Mouse (Mus musculus) lung, embryonic 14.5 days (tissue): ENCODE measurements at regions not wholly inside any gene's neighbourhood (a gene's known extent, or its start where the extent isn't known, plus 50 kb on each side); places are given as distances from the start of the nearest gene placed in this dataset. TPM values are rescaled to one million over a fixed set of nuclear protein-coding genes. Genes with fewer than 3 reads are reported as not detected.

Experiments used
- ATAC-seq: fragments of 200-750 bp; cut with Nextera tagmentation; 2 replicates; pipeline ENCODE4 v1.8.0; 2017; ENCODE audit warnings: mild to moderate bottlenecking, moderate TSS enrichment, moderate library complexity; ENCODE audit not compliant: insufficient read depth
- DNase-seq: peaks from one replicate; pipeline ENCODE4 v3.0.0-alpha.2; 2015
- H3K27ac ChIP-seq: fragments of 300-500 bp; sonication (generic); 2 replicates; pipeline ENCODE4 v1.5.1; 2014; ENCODE audit warnings: low read depth, mild to moderate bottlenecking, moderate library complexity
- H3K27me3 ChIP-seq: fragments of 300-500 bp; sonication (generic); 2 replicates; pipeline ENCODE4 v1.6.1; 2014; ENCODE audit warnings: low read length, control low read depth; ENCODE audit not compliant: insufficient read depth
- H3K36me3 ChIP-seq: fragments of 300-500 bp; sonication (generic); 2 replicates; pipeline ENCODE4 v1.6.1; 2014; ENCODE audit warnings: control low read depth; ENCODE audit not compliant: insufficient read depth
- H3K4me1 ChIP-seq: fragments of 300-500 bp; sonication (generic); 2 replicates; pipeline ENCODE4 v1.6.1; 2014; ENCODE audit warnings: antibody characterized with exemption, control low read depth; ENCODE audit not compliant: insufficient read depth
- H3K4me2 ChIP-seq: fragments of 300-500 bp; sonication (generic); 2 replicates; pipeline ENCODE4 v1.6.1; 2014; ENCODE audit warnings: mild to moderate bottlenecking
- H3K4me3 ChIP-seq: fragments of 300-500 bp; sonication (generic); 2 replicates; pipeline ENCODE4 v1.5.1; 2014; ENCODE audit warnings: low read depth, low read length
- H3K9ac ChIP-seq: fragments of 300-500 bp; sonication (generic); 2 replicates; pipeline ENCODE4 v1.6.1; 2014
- H3K9me3 ChIP-seq: fragments of 300-500 bp; sonication (generic); 2 replicates; pipeline ENCODE4 v1.6.1; 2016; ENCODE audit warnings: low read depth, low read length, control low read depth
- CTCF ChIP-seq: IDR thresholded peaks from 2 replicates; pipeline ENCODE4 v1.5.1; 2016; ENCODE audit warnings: antibody characterized with exemption, low read depth
- WGBS: fragments of 180-500 bp; shearing (Covaris S2); extraction: QIAGEN DNeasy Blood & Tissue Kit; methylation state at CpG from one replicate; pipeline ENCODE4 v1.1.7; 2014; 5-methylcytosine and 5-hydroxymethylcytosine counted together
- microRNA-seq: library from miRNA; unstranded; fragments of <30 nt; microRNA quantifications from one replicate; pipeline ENCODE4, GENCODE M21; 2016; ENCODE audit warnings: borderline number of aligned reads

DNA sequence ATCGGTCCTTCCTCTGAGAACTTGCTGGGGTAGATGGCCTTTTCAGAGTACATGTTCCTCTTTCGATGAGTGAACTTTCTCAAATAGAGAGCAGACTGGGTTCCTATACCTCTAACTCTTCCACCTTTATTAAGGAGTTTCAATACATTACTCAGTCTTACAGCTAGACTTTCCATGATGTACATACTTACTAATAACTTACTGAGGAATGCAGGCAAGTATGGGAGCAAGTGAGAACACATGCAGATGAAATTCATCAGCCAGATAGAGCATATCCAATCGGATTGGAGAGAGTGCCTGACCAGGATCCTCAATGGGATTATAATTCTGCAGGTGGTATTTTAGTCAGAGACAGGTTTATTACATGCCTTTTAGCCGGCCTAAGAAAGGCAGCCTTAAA is 292.2 kb upstream of the Large1 start:
- H3K27me3 ChIP-seq = no peaks in the 10 kb centered on the region
- no peak overlapping the region for H3K27ac ChIP-seq
- no peaks in the 10 kb centered on the region for H3K36me3 ChIP-seq
- ATAC-seq (no peak), DNase-seq (no peak)
- no peak overlapping the region for H3K9ac ChIP-seq
- no peak overlapping the region for H3K4me3 ChIP-seq
- H3K9me3 ChIP-seq = no peaks in the 10 kb centered on the region
- H3K4me1 ChIP-seq = no peaks in the 10 kb centered on the region
- no peak overlapping the region for H3K4me2 ChIP-seq
- 82% methylated on average over 4 of the region's 4 CpGs for WGBS
- TF ChIP-seq CTCF = no peak

DNA sequence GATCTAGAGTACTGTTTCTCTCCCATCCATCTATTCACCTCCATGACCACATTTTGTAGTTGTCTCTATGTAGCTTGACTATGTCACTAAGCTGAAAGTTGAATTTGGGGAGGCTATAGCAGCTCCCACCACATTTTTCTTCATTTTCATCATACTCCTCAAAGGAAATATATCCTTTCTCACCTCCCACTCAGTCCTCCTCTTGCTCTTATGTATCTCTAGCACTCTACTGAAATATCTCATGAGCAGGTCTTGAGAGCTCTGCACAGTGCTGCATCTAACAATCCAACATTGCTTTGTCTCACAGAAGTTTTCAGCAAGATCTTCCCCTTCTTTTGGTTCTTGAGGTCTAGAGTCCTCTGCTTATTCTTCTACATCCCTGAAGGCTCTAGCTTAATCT is 273.5 kb upstream of the Large1 start:
- no peak overlapping the region for H3K4me2 ChIP-seq
- H3K4me1 ChIP-seq = no peaks in the 10 kb centered on the region
- H3K27ac ChIP-seq = no peak overlapping the region
- H3K9me3 ChIP-seq = no peaks in the 10 kb centered on the region
- no peak overlapping the region for H3K9ac ChIP-seq
- ATAC-seq (no peak), DNase-seq (no peak)
- H3K36me3 ChIP-seq = no peaks in the 10 kb centered on the region
- H3K27me3 ChIP-seq = no peaks in the 10 kb centered on the region
- no peak for TF ChIP-seq CTCF
- no peak overlapping the region for H3K4me3 ChIP-seq

DNA sequence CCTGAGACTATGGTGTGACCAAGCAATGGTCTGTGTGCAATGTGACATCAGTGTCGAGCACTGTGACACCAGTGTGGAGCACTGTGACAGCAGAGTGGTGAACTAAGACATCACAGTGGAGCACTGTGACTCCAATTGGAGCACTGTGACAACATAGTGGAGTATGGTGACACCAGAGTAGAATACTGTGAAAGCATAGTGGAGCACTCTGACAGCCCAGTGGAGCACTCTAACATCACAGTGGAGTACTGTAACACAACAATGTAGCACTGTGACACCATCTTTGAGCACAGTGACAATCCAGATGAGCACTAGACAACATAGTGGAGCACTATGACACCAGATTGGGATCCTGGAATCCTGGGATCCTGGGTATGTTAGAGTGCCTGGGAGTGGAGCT is 265.6 kb upstream of the Large1 start:
- no peaks in the 10 kb centered on the region for H3K27me3 ChIP-seq
- WGBS = 75% methylated on average over 1 of the region's 1 CpGs
- H3K27ac ChIP-seq = no peak overlapping the region
- DNase-seq (peak; percentile 5), ATAC-seq (no peak; the same call in 1 of the 2 replicates)
- H3K4me1 ChIP-seq = no peaks in the 10 kb centered on the region
- H3K9me3 ChIP-seq = peaks cover 4% of the 10 kb centered on the region; the same call in 1 of the 2 replicates
- H3K36me3 ChIP-seq = no peaks in the 10 kb centered on the region
- H3K9ac ChIP-seq = no peak overlapping the region
- no peak for TF ChIP-seq CTCF
- H3K4me2 ChIP-seq = no peak overlapping the region
- no peak overlapping the region for H3K4me3 ChIP-seq

DNA sequence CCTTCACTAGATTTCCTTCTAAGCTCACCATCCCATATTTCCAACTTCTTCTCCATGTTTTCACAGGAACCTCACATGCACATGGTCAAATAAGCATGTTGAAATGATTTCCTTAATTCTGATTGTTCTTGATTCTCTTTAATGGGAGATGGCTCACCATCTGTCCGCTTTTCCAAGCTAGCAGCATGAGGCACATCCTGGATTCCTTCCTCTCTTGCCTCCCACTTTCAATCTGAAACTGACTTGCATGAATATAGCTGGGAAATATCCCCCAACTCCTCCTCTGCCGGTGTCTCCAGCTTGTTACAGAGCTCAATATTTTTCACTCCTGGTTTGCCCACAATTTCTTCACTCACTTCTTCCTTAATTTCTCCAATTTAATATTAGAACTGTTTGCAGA is 261.3 kb upstream of the Large1 start:
- H3K4me2 ChIP-seq = no peak overlapping the region
- H3K36me3 ChIP-seq = no peaks in the 10 kb centered on the region
- H3K27me3 ChIP-seq = no peaks in the 10 kb centered on the region
- WGBS = 72% methylated on average over 2 of the region's 2 CpGs
- no peak overlapping the region for H3K27ac ChIP-seq
- no peak for ATAC-seq
- no peak for TF ChIP-seq CTCF
- no peak for DNase-seq
- no peaks in the 10 kb centered on the region for H3K4me1 ChIP-seq
- H3K4me3 ChIP-seq = no peak overlapping the region
- peaks cover 4% of the 10 kb centered on the region; the same call in 1 of the 2 replicates for H3K9me3 ChIP-seq
- no peak overlapping the region for H3K9ac ChIP-seq

DNA sequence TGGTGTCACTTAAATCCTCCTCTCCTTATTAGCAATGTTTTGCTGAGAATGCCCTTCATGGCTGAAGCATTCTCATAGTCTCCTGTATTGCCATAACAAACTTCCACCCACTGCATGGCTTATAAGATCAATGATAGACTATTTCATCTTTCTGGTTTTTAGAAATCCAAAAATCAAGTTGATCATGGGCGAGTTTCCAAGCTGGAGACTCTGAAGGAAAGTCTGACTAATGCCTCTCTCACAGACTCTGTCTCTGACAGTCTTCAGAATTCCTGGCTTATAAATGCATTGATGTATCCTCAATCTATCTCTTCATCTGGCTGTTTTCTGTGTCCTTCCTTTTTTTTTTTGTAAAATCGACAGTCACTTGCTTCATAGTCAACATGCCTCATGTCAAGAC is 260.8 kb upstream of the Large1 start:
- Histone ChIP-seq H3K4me3 (no peak overlapping the region), H3K4me2 (no peak overlapping the region), H3K9ac (no peak overlapping the region), H3K4me1 (no peaks in the 10 kb centered on the region), H3K36me3 (no peaks in the 10 kb centered on the region), H3K9me3 (peaks cover 3% of the 10 kb centered on the region; the same call in 1 of the 2 replicates), H3K27me3 (no peaks in the 10 kb centered on the region), H3K27ac (no peak overlapping the region)
- no peak for TF ChIP-seq CTCF
- WGBS = 57% methylated on average over 2 of the region's 2 CpGs
- ATAC-seq (no peak), DNase-seq (no peak)

DNA sequence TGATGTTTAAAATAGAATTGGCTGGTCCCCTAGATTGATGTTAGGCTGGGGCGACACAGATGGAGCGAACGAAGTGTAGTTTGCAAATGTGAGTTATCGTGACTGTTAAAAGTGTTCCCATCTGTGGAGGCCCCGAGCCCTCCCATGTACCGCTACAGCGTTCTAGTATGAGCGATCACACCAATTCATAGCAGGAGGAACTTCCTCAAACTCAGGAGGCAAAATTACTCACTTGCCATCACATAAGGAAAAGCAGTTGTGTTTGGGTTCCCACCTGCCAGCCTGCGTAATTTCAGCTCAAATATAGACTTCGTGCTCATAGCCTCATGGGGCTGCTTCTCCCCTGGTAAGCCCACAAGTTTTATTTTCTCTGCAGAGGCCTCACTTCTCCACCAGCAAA is 258.2 kb upstream of the Large1 start:
- H3K27me3 ChIP-seq = no peaks in the 10 kb centered on the region
- H3K4me1 ChIP-seq = no peaks in the 10 kb centered on the region
- no peak overlapping the region for H3K4me2 ChIP-seq
- no peaks in the 10 kb centered on the region for H3K36me3 ChIP-seq
- no peak for DNase-seq
- no peak overlapping the region for H3K27ac ChIP-seq
- H3K4me3 ChIP-seq = no peak overlapping the region
- no peak for ATAC-seq
- no peak overlapping the region for H3K9ac ChIP-seq
- no peak for TF ChIP-seq CTCF
- no peaks in the 10 kb centered on the region for H3K9me3 ChIP-seq
- whole genome bisulfite sequencing = 89% methylated on average over 10 of the region's 10 CpGs

DNA sequence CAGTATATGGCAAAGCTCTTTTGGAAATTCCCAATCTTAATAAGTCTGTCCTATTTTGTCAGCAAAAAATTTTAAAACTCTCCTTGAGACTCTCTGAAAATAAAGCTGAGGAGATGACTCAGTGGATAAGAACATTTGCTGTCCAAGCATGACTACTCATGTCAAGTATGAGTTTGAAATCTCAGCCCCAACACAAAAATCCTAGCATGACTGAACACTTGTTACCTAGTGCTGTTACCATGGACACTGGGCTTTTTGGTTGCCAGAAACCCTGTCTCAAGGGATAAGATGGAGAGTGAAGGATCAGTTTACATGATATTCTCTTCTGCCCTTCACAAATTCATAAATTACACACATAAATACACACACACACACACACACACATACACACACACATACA is 217.3 kb upstream of the Large1 start:
- no peak for DNase-seq
- TF ChIP-seq CTCF = no peak
- Histone ChIP-seq H3K27me3 (no peaks in the 10 kb centered on the region), H3K27ac (no peak overlapping the region), H3K36me3 (no peaks in the 10 kb centered on the region), H3K9ac (no peak overlapping the region), H3K4me3 (no peak overlapping the region), H3K9me3 (no peaks in the 10 kb centered on the region), H3K4me2 (no peak overlapping the region), H3K4me1 (no peaks in the 10 kb centered on the region)
- no peak for ATAC-seq

DNA sequence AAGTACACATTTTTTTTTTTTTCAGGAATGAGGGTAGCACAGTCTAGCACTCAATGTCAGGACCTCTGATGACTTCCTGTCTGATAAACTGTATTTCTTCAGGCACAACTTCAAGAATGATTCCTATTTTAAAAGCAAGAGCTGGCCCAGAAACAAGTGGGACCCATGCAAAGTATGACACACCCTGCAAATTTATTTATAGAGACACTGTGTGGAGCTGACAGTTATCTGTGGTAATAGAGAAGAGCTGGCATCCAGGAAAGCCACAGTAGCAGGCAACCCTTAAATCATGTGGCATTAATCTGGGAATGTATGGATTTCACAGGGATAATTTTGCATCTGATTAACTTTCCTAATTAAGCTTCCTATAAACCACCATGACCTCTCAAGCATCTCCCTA is 216.6 kb upstream of the Large1 start:
- no peak overlapping the region for H3K9ac ChIP-seq

More for the DNA sequence above, 216.6 kb upstream of the Large1 start:
- no peaks in the 10 kb centered on the region for H3K27me3 ChIP-seq
- no peak for ATAC-seq
- H3K36me3 ChIP-seq = no peaks in the 10 kb centered on the region
- H3K4me2 ChIP-seq = no peak overlapping the region
- no peaks in the 10 kb centered on the region for H3K4me1 ChIP-seq
- no peaks in the 10 kb centered on the region for H3K9me3 ChIP-seq
- no peak overlapping the region for H3K4me3 ChIP-seq
- no peak overlapping the region for H3K27ac ChIP-seq
- TF ChIP-seq CTCF = no peak
- no peak for DNase-seq

Small RNA genes in the stretch of these regions (microRNA-seq; reads per million reads assigned to microRNA genes)
- not detected for gene Gm23255
